Mouse (Mus musculus) G1E (cell line): ENCODE results near the gene Musk. TPM values are rescaled to one million over a fixed set of nuclear protein-coding genes. Genes with fewer than 3 reads are reported as not detected.

Source experiments
- ATAC-seq: 2 replicates; pipeline ENCODE4 v1.8.0; 2016; ENCODE audit warnings: mild to moderate bottlenecking; ENCODE audit not compliant: insufficient number of reproducible peaks, poor library complexity, low FRiP score, severe bottlenecking; ENCODE audit errors: extremely low read depth
- DNase-seq: peaks from one replicate; pipeline ENCODE4 v3.0.0; 2012; ENCODE audit warnings: low spot score
- H3K27me3 ChIP-seq: 2 replicates; pipeline ENCODE4 v1.6.1; 2012; ENCODE audit warnings: mild to moderate bottlenecking, low read length, inconsistent platforms; ENCODE audit not compliant: insufficient read depth
- H3K36me3 ChIP-seq: replicated peaks from 2 replicates; pipeline ENCODE3; 2012; ENCODE audit warnings: mild to moderate bottlenecking, inconsistent platforms
- H3K4me1 ChIP-seq: 2 replicates; pipeline ENCODE4 v1.6.1; 2012; ENCODE audit warnings: low read depth, low read length, inconsistent platforms, mixed read lengths; ENCODE audit not compliant: insufficient read depth
- H3K4me3 ChIP-seq: 2 replicates; pipeline ENCODE4 v1.5.1; 2012; ENCODE audit warnings: low read depth, mild to moderate bottlenecking, inconsistent platforms, low read length, moderate library complexity, mixed read lengths
- H3K9me3 ChIP-seq: replicated peaks from 2 replicates; pipeline ENCODE4 v1.6.1; 2012; ENCODE audit warnings: inconsistent platforms
- CTCF ChIP-seq: IDR thresholded peaks from 2 replicates; pipeline ENCODE4 v1.5.1; 2012; ENCODE audit warnings: low read depth, low read length, inconsistent platforms, mixed read lengths
- GATA1 ChIP-seq: IDR thresholded peaks from 2 replicates; pipeline ENCODE4 v1.6.1; 2012; ENCODE audit warnings: borderline replicate concordance, low read length, inconsistent platforms, mixed read lengths
- GATA2 ChIP-seq: IDR thresholded peaks from 2 replicates; pipeline ENCODE4 v1.6.1; 2012; ENCODE audit warnings: low read depth, low read length, inconsistent platforms, borderline replicate concordance
- POLR2AphosphoS5 ChIP-seq: IDR thresholded peaks from 2 replicates; pipeline ENCODE4 v1.6.1; 2012; ENCODE audit warnings: low read depth, low read length, inconsistent platforms; ENCODE audit not compliant: insufficient replicate concordance
- TAL1 ChIP-seq: conservative IDR thresholded peaks from 2 replicates; pipeline ENCODE4 v1.6.1; 2012; ENCODE audit warnings: low read depth, low read length, inconsistent platforms, mixed read lengths
- polyA plus RNA-seq: library from polyadenylated mRNA; stranded (reverse); fragments of >175 nt; gene quantifications from 2 replicates; pipeline ENCODE4 v1.2.3, GENCODE M21; 2012
- total RNA-seq, 2 experiments: library from RNA; stranded (forward) in 1 of 2; stranded (reverse) in 1 of 2; fragments of 200-1000 nt in 1 of 2; fragments of >200 nt in 1 of 2; fragmentation: Nextera tagmentation in 1 of 2; gene quantifications; 2 replicates each; pipeline ENCODE4 v1.2.3; 2014 to 2017

Gene Musk
- total and polyA plus RNA-seq, 3 experiments: not detected

- TF ChIP-seq TAL1 (no peak), CTCF (no peak), GATA1 (no peak), GATA2 (no peak), POLR2AphosphoS5 (no peak)
- no peak for DNase-seq
- H3K9me3 ChIP-seq: peaks cover 30% of the 10 kb centered on the region
- H3K27me3 ChIP-seq: no peaks in the 10 kb centered on the region
- ATAC-seq: no peak
- no peaks in the 10 kb centered on the region for H3K4me1 ChIP-seq
- H3K4me3 ChIP-seq: no peak overlapping the region
- no peaks in the 10 kb centered on the region for H3K36me3 ChIP-seq
Observed at GRCm38 (mm10) chr4:58374141-58374870, 88.5 kb downstream of the Musk start.

DNA sequence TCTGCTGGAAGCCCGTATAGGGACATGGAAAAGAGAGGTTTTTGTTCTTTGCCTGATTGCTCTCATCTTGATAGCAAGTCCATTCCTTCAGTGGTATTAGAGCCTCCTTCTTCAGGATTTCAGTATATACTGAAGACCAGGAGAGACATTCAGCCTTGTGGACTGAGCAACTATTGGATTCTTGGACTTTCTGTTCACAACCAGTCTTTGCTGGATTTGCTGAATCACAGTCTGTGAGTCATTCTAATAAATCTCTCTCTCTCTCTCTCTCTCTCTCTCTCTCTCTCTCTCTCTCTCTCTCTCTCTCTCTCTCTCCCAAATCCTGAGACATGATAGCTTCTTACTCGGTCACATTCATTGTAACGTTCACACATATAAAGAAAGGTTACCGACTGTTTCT lies 93.4 kb downstream of the Musk start:
- H3K4me1 ChIP-seq: no peaks in the 10 kb centered on the region
- no peak overlapping the region for H3K4me3 ChIP-seq
- peaks cover 21% of the 10 kb centered on the region for H3K9me3 ChIP-seq
- H3K36me3 ChIP-seq: no peaks in the 10 kb centered on the region
- no peaks in the 10 kb centered on the region for H3K27me3 ChIP-seq
- TF ChIP-seq POLR2AphosphoS5 (no peak), GATA1 (no peak), GATA2 (no peak), CTCF (no peak), TAL1 (no peak)
- DNase-seq (no peak), ATAC-seq (no peak)

DNA sequence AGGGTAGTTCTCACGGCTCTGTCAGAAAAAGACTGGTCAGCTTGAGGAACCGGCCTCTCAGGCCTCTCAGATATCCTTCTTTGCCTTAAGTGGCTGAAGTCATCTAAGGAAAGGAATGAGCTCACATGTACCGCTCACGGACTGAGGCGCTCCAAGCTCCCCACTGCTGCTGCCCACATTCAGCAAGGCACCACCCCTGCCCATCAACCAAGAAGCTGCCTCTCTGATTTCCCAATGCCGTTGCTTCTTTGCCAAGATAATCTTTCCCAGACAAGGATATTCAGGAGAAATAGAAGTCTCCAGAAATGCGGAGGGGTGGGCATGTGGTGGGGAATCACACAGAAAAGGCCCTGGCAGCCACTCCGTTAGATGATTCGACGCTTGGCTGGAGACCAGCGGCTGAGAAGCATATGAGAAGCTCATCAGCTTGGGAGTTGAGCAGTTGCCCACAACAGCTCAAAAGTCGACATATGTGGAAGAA lies 115.1 kb downstream of the Musk start:
- Histone ChIP-seq H3K4me3 (no peak overlapping the region), H3K9me3 (peaks cover 30% of the 10 kb centered on the region), H3K36me3 (no peaks in the 10 kb centered on the region), H3K27me3 (no peaks in the 10 kb centered on the region), H3K4me1 (no peaks in the 10 kb centered on the region)
- ATAC-seq: no peak; the same call in 1 of the 2 replicates
- DNase-seq: no peak
- TF ChIP-seq GATA2 (no peak), POLR2AphosphoS5 (no peak), GATA1 (no peak), CTCF (no peak), TAL1 (no peak)

DNA sequence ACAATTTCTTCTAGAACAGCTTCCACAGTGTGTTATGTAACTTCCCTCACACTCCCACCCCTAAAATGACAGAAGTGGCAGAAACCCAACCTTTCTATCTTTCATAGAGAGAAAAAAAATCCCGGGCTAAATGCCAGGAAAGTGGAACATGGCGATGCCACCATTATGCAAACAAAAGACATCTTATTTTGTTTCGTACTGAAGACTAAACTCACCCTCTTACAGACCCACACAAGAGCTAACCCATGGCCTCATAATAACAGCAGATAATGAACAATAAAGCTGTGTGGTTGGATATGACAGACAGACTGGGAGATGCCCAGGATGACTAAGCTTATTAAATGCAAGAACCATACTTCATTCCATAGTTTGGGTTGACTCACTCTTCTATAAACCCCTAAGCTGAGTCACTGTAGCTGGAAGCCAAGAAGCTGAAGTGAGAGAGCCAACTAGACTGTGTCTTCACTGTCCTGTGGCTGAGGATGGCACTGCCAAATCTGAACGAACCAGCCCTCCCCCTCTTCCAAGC lies 116.3 kb downstream of the Musk start:
- H3K27me3 ChIP-seq: no peaks in the 10 kb centered on the region
- ATAC-seq (no peak), DNase-seq (no peak)
- no peaks in the 10 kb centered on the region for H3K4me1 ChIP-seq
- no peaks in the 10 kb centered on the region for H3K36me3 ChIP-seq
- H3K4me3 ChIP-seq: no peak overlapping the region
- peaks cover 32% of the 10 kb centered on the region for H3K9me3 ChIP-seq
- TF ChIP-seq TAL1 (no peak), GATA2 (no peak), GATA1 (no peak), POLR2AphosphoS5 (no peak), CTCF (no peak)

- DNase-seq (no peak), ATAC-seq (no peak)
- no peak for TF ChIP-seq TAL1
- no peak for TF ChIP-seq GATA2
- no peak for TF ChIP-seq GATA1
- no peak for TF ChIP-seq CTCF
- H3K27me3 ChIP-seq: no peaks in the 10 kb centered on the region
- H3K36me3 ChIP-seq: no peaks in the 10 kb centered on the region
- no peaks in the 10 kb centered on the region for H3K4me1 ChIP-seq
- no peak overlapping the region for H3K4me3 ChIP-seq
- peaks cover 11% of the 10 kb centered on the region for H3K9me3 ChIP-seq
Observed at GRCm38 (mm10) chr4:58413188-58414185, 127.7 kb downstream of the Musk start.

GRCm38 (mm10) chr4:58415537-58415936 lies 129.8 kb downstream of the Musk start:
- Histone ChIP-seq H3K4me1 (no peaks in the 10 kb centered on the region), H3K27me3 (no peaks in the 10 kb centered on the region), H3K36me3 (no peaks in the 10 kb centered on the region), H3K9me3 (peaks cover 14% of the 10 kb centered on the region), H3K4me3 (no peak overlapping the region)
- ATAC-seq (no peak), DNase-seq (no peak)
- TF ChIP-seq POLR2AphosphoS5 (no peak), GATA1 (no peak), GATA2 (no peak), CTCF (no peak), TAL1 (no peak)
